Mouse (Mus musculus): ENCODE measurements around the gene Cwf19l2.
"Not testable (repeated sequence)": the region's sequence is repeated elsewhere in the genome, so short reads cannot be mapped to it uniquely, and the experiment has no call there.

Cwf19l2 gene

DNA sequence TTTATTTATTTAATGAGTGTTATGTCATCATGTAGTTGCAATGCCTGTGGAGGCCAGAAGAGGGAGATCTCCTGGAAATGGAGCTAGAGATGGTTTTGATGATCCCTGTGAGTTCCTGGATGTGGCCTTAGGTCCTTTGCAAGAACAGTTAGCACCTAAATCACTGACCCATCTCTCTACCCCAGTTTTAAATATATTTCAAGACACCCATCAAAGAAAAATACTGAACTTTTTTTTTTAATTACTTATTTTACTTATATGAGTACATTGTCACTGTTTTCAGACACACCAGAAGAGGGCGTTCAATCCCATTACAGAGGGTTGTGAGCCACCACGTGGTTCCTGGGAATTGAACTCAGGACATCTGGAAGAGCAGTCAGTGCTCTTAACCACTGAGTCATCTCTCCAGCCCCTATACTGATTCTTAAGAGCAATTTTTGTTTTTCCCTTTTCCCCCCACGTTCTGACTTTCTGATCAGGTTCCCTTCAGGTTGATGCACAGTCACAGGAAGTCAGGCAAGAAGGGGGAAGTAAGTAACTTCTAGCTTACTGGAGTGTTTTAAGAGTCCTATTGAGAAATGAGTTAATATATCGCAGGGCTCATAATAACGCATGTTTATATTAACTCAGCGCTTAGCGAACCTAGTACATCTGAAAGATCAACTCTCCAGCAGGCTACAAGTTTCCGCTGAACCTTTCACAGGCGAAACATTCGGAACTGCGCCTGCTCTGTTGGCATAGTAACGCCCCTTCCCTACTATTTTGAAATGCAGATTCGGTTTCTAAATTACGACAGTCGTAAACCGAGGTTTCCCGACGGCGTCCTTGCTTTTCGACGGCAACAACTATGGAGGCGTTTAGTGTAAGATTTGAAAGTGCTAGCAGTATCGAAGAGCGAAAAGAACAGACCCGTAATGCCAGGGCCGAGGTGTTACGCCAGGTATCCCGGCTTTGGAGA, at the start of gene Cwf19l2:
Cwf19l2 (plus strand) TSS at position 342 of the 958 bp plus-strand sequence.
- peak; percentile 88 for DNase-seq (ENCODE audit: low spot score)

DNA sequence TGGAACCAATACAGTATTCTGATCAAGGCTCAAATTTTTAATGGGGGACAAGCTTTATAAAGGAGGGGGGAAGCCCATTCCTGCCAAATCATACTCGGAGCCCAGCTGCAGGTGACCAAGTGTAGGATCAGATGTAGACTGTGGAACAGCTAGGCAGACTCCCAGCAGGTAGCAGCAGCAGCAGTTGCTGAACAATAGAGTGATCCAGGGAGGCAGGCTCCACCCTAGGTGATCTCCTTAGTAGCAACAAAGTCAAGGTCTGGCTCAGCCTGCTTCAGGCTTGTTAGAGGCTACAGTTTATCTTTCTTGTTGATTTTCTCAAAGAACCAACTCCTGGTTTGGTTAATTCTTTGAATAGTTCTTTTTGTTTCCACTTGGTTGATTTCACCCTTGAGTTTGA, 27.1 kb upstream of the Cwf19l2 start:
- not testable (repeated sequence) for DNase-seq (ENCODE audit: low spot score)

- peak; percentile 17 for DNase-seq (ENCODE audit: low spot score)
These were observed 980 bp downstream of the Cwf19l2 start for GRCm38 (mm10) chr9:3404372-3404771.

DNA sequence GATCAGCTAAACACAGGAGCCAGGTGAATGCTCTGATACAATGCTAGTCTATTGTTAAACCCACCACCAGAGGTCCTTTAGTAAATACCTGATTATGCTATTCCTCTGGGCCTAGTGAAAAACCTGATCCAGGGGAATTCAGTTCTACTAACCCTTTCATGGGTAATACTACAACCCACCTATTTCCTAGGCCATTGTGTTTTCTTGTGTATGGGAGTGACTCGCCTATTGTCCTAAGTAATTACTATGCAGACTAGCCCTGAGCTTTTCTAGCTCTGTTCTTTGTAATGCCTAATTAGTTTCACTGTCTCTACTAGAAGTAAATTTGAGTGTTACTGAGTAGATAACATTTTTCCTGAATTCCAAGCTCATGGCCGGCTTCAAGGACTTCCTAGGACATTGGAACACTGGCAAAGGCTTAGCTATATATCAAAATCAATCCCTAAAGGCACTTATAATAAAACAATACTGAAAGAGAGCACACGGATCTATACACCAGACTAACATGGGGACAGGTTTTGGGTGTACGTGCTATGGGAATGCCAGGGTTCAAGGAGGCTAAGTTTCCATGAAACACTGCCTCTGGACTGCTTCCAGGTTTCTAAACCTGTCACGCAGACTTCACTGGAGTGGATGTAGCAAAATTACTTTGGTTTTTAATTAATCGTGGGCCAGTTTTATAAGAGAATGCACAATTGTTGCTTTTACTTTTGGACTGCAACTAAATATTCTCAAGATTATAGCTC, 36.3 kb downstream of the Cwf19l2 start:
- not testable (repeated sequence) for DNase-seq (ENCODE audit: low spot score)

DNA sequence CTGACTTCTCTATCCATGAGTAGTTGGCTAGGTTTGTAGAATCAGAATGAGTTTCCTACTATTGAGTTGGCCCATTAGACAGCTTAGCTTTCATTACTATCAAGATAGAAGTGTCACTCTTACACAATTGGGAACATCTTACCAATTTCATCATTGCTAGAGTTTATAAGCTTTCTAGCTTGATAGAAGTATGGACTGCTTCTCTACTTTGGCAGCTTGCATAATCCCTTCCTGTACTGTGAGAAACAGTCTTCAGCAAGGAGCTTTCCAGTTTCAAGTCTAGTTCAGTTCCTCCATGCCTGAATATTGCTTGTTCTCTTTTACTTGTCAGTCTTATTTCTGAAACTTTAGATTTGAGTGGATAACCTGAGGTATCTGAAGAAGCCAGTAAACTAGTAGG, 68.5 kb downstream of the Cwf19l2 start:
- DNase-seq (ENCODE audit: low spot score): no peak

- no peak for DNase-seq (ENCODE audit: low spot score)
These were observed 115.3 kb downstream of the Cwf19l2 start for GRCm38 (mm10) chr9:3518645-3519044.

DNA sequence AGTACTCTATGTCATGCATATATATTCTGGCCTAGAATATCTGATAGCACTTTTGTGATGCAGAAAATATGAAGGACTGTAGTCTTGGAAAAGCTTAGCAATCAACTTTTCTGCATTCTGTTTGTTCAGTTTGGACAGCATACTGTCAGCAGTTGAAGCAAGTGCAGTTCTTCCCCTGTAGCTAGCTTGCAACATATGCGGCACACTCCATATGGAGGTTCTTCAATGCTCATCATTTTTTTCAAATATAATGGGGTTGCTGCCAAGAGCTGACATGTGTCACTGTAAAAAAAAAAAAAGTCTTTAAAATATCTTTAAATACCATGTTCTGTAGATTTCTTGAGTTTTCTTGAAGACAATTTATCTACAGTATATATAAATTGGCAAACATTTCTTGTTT, 115.8 kb downstream of the Cwf19l2 start:
- DNase-seq (ENCODE audit: low spot score): no peak

- no peak for DNase-seq (ENCODE audit: low spot score)
These were observed 117.6 kb downstream of the Cwf19l2 start for GRCm38 (mm10) chr9:3521031-3521430.

Measured in T-cell, adult 2 months (primary cell).